Comparison of ENCODE assay signal across 8 mouse cellular contexts in genomic region chr5:110493785-110494184, GRCm38 (mm10). TPM values are rescaled to one million over a fixed set of nuclear protein-coding genes. Genes with fewer than 3 reads are reported as not detected.
DNase-seq lines count a peak whose midpoint lies in the region; ATAC-seq and TF ChIP-seq lines count a peak whose summit lies in the region.

No protein-coding gene starts in this region.

- peak; percentile 77 for ATAC-seq in Patski
- peak; percentile 93 for ATAC-seq in forebrain, postnatal 0 days
- peak; percentile 89 to 90 for ATAC-seq in hematopoietic stem cell, adult 5-6 weeks (replicated peaks in 1 of 2; ENCODE audit: insufficient read depth in 1 of 2, low FRiP score in 2 of 2, low TSS enrichment in 1 of 2, low read depth in 1 of 2, poor library complexity in 2 of 2, severe bottlenecking in 2 of 2)

- TF ChIP-seq CTCF in Patski (IDR thresholded peaks at IDR 0.05), result peak; percentile 98
- TF ChIP-seq CTCF in cerebellum, adult 2 months (IDR thresholded peaks at IDR 0.05; ENCODE audit: borderline replicate concordance, insufficient read depth, low read depth, low read length), result peak; percentile 98
- peak; percentile 98 for TF ChIP-seq CTCF in forebrain, postnatal 0 days (IDR thresholded peaks at IDR 0.05; ENCODE audit: low read depth)

- CTCF ChIA-PET in Patski (lab: Charles Lee), result interaction anchor here (0.7 to 5.1 kb wide), 20 partner anchors 9 to 193 kb away, joined by 3 to 67 read pairs (median 4); partner anchors contain the start of gene Fbrsl1

- in situ Hi-C loops in Patski (cut with MboI; ENCODE audit: low pct_unique_long_range_greater_than_20kb), result loop anchor here (5.0 to 25.0 kb wide), 2 partner anchors 144 to 269 kb away; partner anchors contain the start of gene Ep400

- DNase-seq in Patski (ENCODE audit: low read depth, low spot score), result no peak
- peak; percentile 51 to 70 for DNase-seq in cerebellum, adult 2 months
- DNase-seq in forebrain, postnatal 0 days, result peak; percentile 87
- peak; percentile 46 to 78 for DNase-seq in layer of hippocampus, adult 18-20 months (ENCODE audit: low spot score in 2 of 2)
- DNase-seq in lung, postnatal 14 days, result peak; percentile 73
- DNase-seq in retina, postnatal 1 day, result peak; percentile 88
- DNase-seq in urinary bladder, postnatal 10 days (ENCODE audit: low spot score), result peak; percentile 19

- no peak overlapping the region for H3K4me3 ChIP-seq in cerebellum, adult 2 months (replicated peaks; ENCODE audit: insufficient read depth, low read depth, low read length)
- H3K4me3 ChIP-seq in forebrain, postnatal 0 days (ENCODE audit: low read depth, low read length), result no peak overlapping the region

- no peak overlapping the region for H3K9ac ChIP-seq in forebrain, postnatal 0 days

- H3K4me2 ChIP-seq in forebrain, postnatal 0 days (ENCODE audit: low read depth), result no peak overlapping the region

- no peak for TF ChIP-seq POLR2A in cerebellum, adult 2 months (IDR thresholded peaks at IDR 0.05; ENCODE audit: borderline replicate concordance, insufficient read depth, low read length)

- no peaks in the 10 kb centered on the region for H3K9me3 ChIP-seq in forebrain, postnatal 0 days (ENCODE audit: low read length)

- peaks cover 4% of the 10 kb centered on the region for H3K27me3 ChIP-seq in Patski
- no peaks in the 10 kb centered on the region for H3K27me3 ChIP-seq in cerebellum, adult 2 months (ENCODE audit: control insufficient read depth, insufficient read depth, low read length)
- H3K27me3 ChIP-seq in forebrain, postnatal 0 days (ENCODE audit: insufficient read depth, low read length), result no peaks in the 10 kb centered on the region

- 5% methylated on average over 4 of the region's 4 CpGs for WGBS in cerebellum, adult 2 months
- WGBS in forebrain, postnatal 0 days, result under 1% methylated on average over 4 of the region's 4 CpGs

- H3K4me1 ChIP-seq in cerebellum, adult 2 months (ENCODE audit: control insufficient read depth, insufficient read depth, low read length), result peaks cover 8% of the 10 kb centered on the region
- H3K4me1 ChIP-seq in forebrain, postnatal 0 days (ENCODE audit: insufficient read depth), result no peaks in the 10 kb centered on the region

- POLR2A ChIA-PET in Patski (lab: Charles Lee), result no interaction called here

- no peak overlapping the region for H3K27ac ChIP-seq in cerebellum, adult 2 months (ENCODE audit: insufficient read depth, low read length)
- no peak overlapping the region for H3K27ac ChIP-seq in forebrain, postnatal 0 days (ENCODE audit: low read depth, low read length)

- no peaks in the 10 kb centered on the region for H3K36me3 ChIP-seq in forebrain, postnatal 0 days (ENCODE audit: insufficient read depth)

RNA-seq across cellular contexts. Expression of gene Fbrsl1, which starts 45.5 kb away (rescaled TPM):
- polyA plus RNA-seq in Patski (2021), result 33.6 TPM
- 65.4 and 72.7 TPM in 2 replicates for polyA plus RNA-seq in cerebellum, adult 2 months (2012; rRNA removed)
- 28.1 and 30.3 TPM in 2 replicates for total RNA-seq in forebrain, postnatal 0 days (2014; rRNA removed)
- 20.2 and 21.3 TPM in 2 replicates for polyA plus RNA-seq in forebrain, postnatal 0 days (2015; fragmentation: Nextera tagmentation; extraction: Ambion mirVana)
- 16.8 and 20.1 TPM in 2 replicates for total RNA-seq in hematopoietic stem cell, adult 5-6 weeks (2017)
- 10 to 100 TPM; 81.1 to 88.2 TPM for total RNA-seq in layer of hippocampus, adult 18-20 months (2021)

RNA-seq across cellular contexts. Expression of gene Galnt9, which starts 50.4 kb away (rescaled TPM):
- polyA plus RNA-seq in Patski (2021), result not detected
- 102 and 107 TPM in 2 replicates for polyA plus RNA-seq in cerebellum, adult 2 months (2012; rRNA removed)
- 27.8 and 29.3 TPM in 2 replicates for total RNA-seq in forebrain, postnatal 0 days (2014; rRNA removed)
- 20.0 and 21.2 TPM in 2 replicates for polyA plus RNA-seq in forebrain, postnatal 0 days (2015; fragmentation: Nextera tagmentation; extraction: Ambion mirVana)
- not detected in 2 replicates for total RNA-seq in hematopoietic stem cell, adult 5-6 weeks (2017)
- total RNA-seq in layer of hippocampus, adult 18-20 months (2021), result 100 to 1,000 TPM; 117 to 131 TPM

Comparison
In these comparisons a context has a peak if more than half of its experiments do, and no peak if none do; other contexts are left out.
1. RNA of gene Galnt9, which starts 50.4 kb away (total RNA-seq): 117 to 131 TPM in layer of hippocampus, adult 18-20 months and 27.8 to 29.3 TPM in forebrain, postnatal 0 days; not detected in hematopoietic stem cell, adult 5-6 weeks; every median in the first group is over 10 times any median in the second.
2. Peak in every context shown above with its lines, with median percentiles within 50 percentile points of each other: ATAC-seq and CTCF ChIP-seq.